ENCODE assay signal across 8 mouse cellular contexts in the genomic region with DNA sequence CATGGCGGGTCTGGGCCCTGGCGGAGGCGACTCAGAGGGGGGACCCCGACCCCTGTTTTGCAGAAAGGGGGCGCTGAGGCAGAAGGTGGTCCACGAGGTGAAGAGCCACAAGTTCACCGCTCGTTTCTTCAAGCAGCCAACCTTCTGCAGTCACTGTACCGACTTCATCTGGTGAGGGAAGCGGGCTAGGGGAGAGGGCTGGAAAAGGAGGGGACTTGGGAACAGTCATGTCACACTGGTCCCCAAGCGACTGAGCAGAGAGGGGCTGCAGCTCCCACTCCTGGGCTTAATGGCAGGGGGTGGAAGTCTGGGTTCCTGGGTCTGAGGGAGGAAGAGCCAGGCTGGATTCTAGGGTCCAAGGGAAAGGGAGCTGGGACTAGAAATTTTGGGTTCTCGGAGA. TPM values are rescaled to one million over a fixed set of nuclear protein-coding genes. Genes with fewer than 3 reads are reported as not detected.
DNase-seq lines count a peak whose midpoint lies in the region; ATAC-seq lines count a peak whose summit lies in the region.
"Had no signal": no experiment of that assay in that cellular context is flagged by ENCODE, and none has a peak within 500 bp of the region (broad histone marks: within the 10 kb centered on the region; RNA-seq: fewer than 3 reads in every experiment).

No protein-coding gene starts in this region.

- H3K9me3 ChIP-seq in forebrain, embryonic 13.5 days (replicated peaks): no peaks in the 10 kb centered on the region
- no peaks in the 10 kb centered on the region for H3K9me3 ChIP-seq in limb, embryonic 13.5 days
- H3K9me3 ChIP-seq in stomach, embryonic 16.5 days (replicated peaks; ENCODE audit: control insufficient read depth, low read length): no peaks in the 10 kb centered on the region

- DNase-seq in retina, embryonic 14.5 days (ENCODE audit: low spot score): peak; percentile 27
- DNase-seq in retina, postnatal 1 day: no peak
- no peak for DNase-seq in cerebellum, adult 9-11 months
- no peak for DNase-seq in ovary, postnatal 14 days (ENCODE audit: low spot score)

- peak overlapping the region; percentile 56 for H3K9ac ChIP-seq in forebrain, embryonic 13.5 days
- peak overlapping the region; percentile 48; the same call in 1 of the 2 replicates for H3K9ac ChIP-seq in limb, embryonic 13.5 days
- H3K9ac ChIP-seq in stomach, embryonic 16.5 days (ENCODE audit: low read length): peak overlapping the region; percentile 17

- H3K4me3 ChIP-seq in forebrain, embryonic 13.5 days: peak overlapping the region; percentile 46
- peak overlapping the region; percentile 38 for H3K4me3 ChIP-seq in limb, embryonic 13.5 days
- H3K4me3 ChIP-seq in stomach, embryonic 16.5 days (replicated peaks; ENCODE audit: low read length): peak overlapping the region; percentile 38

- H3K4me2 ChIP-seq in forebrain, embryonic 13.5 days: peak overlapping the region; percentile 89
- peak overlapping the region; percentile 67 for H3K4me2 ChIP-seq in limb, embryonic 13.5 days (replicated peaks)
- H3K4me2 ChIP-seq in stomach, embryonic 16.5 days (ENCODE audit: low read depth, low read length): peak overlapping the region; percentile 65

- peak; percentile 31 for ATAC-seq in forebrain, embryonic 13.5 days
- ATAC-seq in limb, embryonic 13.5 days (ENCODE audit: low FRiP score, low read depth): 0 out of 2 replicates have a peak, but pooled peaks have one; percentile 10
- ATAC-seq in stomach, embryonic 16.5 days (ENCODE audit: insufficient read depth, low FRiP score): peak; percentile 3; the same call in 1 of the 2 replicates

- no peaks in the 10 kb centered on the region for H3K36me3 ChIP-seq in forebrain, embryonic 13.5 days (ENCODE audit: poor library complexity, severe bottlenecking)
- H3K36me3 ChIP-seq in limb, embryonic 13.5 days: peaks cover 13% of the 10 kb centered on the region
- peaks cover 8% of the 10 kb centered on the region for H3K36me3 ChIP-seq in stomach, embryonic 16.5 days (ENCODE audit: control insufficient read depth, insufficient read depth, low read length)

- peaks cover 35% of the 10 kb centered on the region for H3K4me1 ChIP-seq in forebrain, embryonic 13.5 days
- H3K4me1 ChIP-seq in limb, embryonic 13.5 days: peaks cover 29% of the 10 kb centered on the region
- H3K4me1 ChIP-seq in stomach, embryonic 16.5 days (ENCODE audit: control insufficient read depth, insufficient read depth, low read length): peaks cover 33% of the 10 kb centered on the region

- WGBS in forebrain, embryonic 13.5 days: 2% methylated on average over 12 of the region's 12 CpGs
- 3% methylated on average over 12 of the region's 12 CpGs for WGBS in limb, embryonic 13.5 days
- WGBS in stomach, embryonic 16.5 days: 8% methylated on average over 12 of the region's 12 CpGs

- H3K27ac ChIP-seq in forebrain, embryonic 13.5 days: no peak overlapping the region
- H3K27ac ChIP-seq in limb, embryonic 13.5 days: no peak overlapping the region
- no peak overlapping the region for H3K27ac ChIP-seq in stomach, embryonic 16.5 days (ENCODE audit: low read length)

- peaks cover 27% of the 10 kb centered on the region for H3K27me3 ChIP-seq in forebrain, embryonic 13.5 days
- H3K27me3 ChIP-seq in limb, embryonic 13.5 days: peaks cover 69% of the 10 kb centered on the region
- peaks cover 18% of the 10 kb centered on the region for H3K27me3 ChIP-seq in stomach, embryonic 16.5 days (ENCODE audit: control insufficient read depth, insufficient read depth, low read length)

RNA-seq across cellular contexts. Expression of a gene that starts 14.8 kb away (rescaled TPM):
- polyA plus RNA-seq in forebrain, embryonic 13.5 days (2015; fragmentation: Nextera tagmentation; extraction: Ambion mirVana): 0.62 and 0.77 TPM in 2 replicates
- 0.15 and 0.23 TPM in 2 replicates for polyA plus RNA-seq in limb, embryonic 13.5 days (2015; fragmentation: Nextera tagmentation; extraction: Ambion mirVana)
- polyA plus RNA-seq in stomach, embryonic 16.5 days (2015; fragmentation: Nextera tagmentation; extraction: Ambion mirVana): 0.32 and 1.1 TPM in 2 replicates

RNA-seq across cellular contexts. Expression of a gene that starts 14.9 kb away (rescaled TPM):
- 14.6 and 16.3 TPM in 2 replicates for polyA plus RNA-seq in forebrain, embryonic 13.5 days (2015; fragmentation: Nextera tagmentation; extraction: Ambion mirVana)
- polyA plus RNA-seq in limb, embryonic 13.5 days (2015; fragmentation: Nextera tagmentation; extraction: Ambion mirVana): 63.6 and 67.8 TPM in 2 replicates
- 170 and 217 TPM in 2 replicates for polyA plus RNA-seq in stomach, embryonic 16.5 days (2015; fragmentation: Nextera tagmentation; extraction: Ambion mirVana)

RNA-seq across cellular contexts. Expression of a gene that starts 29.0 kb away (rescaled TPM):
- polyA plus RNA-seq in forebrain, embryonic 13.5 days (2015; fragmentation: Nextera tagmentation; extraction: Ambion mirVana): 4.6 TPM in 2 replicates
- 3.8 and 4.1 TPM in 2 replicates for polyA plus RNA-seq in limb, embryonic 13.5 days (2015; fragmentation: Nextera tagmentation; extraction: Ambion mirVana)
- polyA plus RNA-seq in stomach, embryonic 16.5 days (2015; fragmentation: Nextera tagmentation; extraction: Ambion mirVana): 0.96 and 1.4 TPM in 2 replicates

RNA-seq across cellular contexts. Expression of a gene that starts 54.2 kb away (rescaled TPM):
- not detected in 2 replicates for polyA plus RNA-seq in forebrain, embryonic 13.5 days (2015; fragmentation: Nextera tagmentation; extraction: Ambion mirVana)
- not detected in 2 replicates for polyA plus RNA-seq in limb, embryonic 13.5 days (2015; fragmentation: Nextera tagmentation; extraction: Ambion mirVana)
- polyA plus RNA-seq in stomach, embryonic 16.5 days (2015; fragmentation: Nextera tagmentation; extraction: Ambion mirVana): 0.05 and 0.15 TPM in 2 replicates
- polyA plus RNA-seq: large intestine, adult 2 months had no signal
